Mouse (Mus musculus) testis, adult 10 weeks (tissue): Measurements from ENCODE around the gene Dok7. TPM values are rescaled to one million over a fixed set of nuclear protein-coding genes. Genes with fewer than 3 reads are reported as not detected.

ENCODE experiments used
- polyA plus RNA-seq: library from polyadenylated mRNA; stranded (reverse); fragments of 350-450 nt; fragmentation: Illumina TruSeq; extraction: RNeasy Lipid Tissue Mini Kit (QIAGEN cat#74804); gene quantifications from one replicate; pipeline ENCODE4 v1.2.3, GENCODE M21; 2014; ENCODE audit warnings: low read depth, low replicate concordance

Dok7 gene
- polyA plus RNA-seq, result 0.27 TPM

GRCm38 (mm10) chr5:35056604-35057432, at the start of gene Dok7:
Gene Dok7, plus strand, starts transcription at chr5:35056766.

GRCm38 (mm10) chr5:35041268-35041829, 15.2 kb upstream of the Dok7 start, which contains the start of gene Hgfac:
Gene Hgfac, plus strand, starts transcription at chr5:35041509.

GRCm38 (mm10) chr5:35104960-35105921, 48.7 kb downstream of the Dok7 start, which contains the start of gene Lrpap1:
Gene Lrpap1, minus strand, starts transcription at chr5:35105766.

Other genes with a start within 250 kb of the Dok7 start
- gene Msantd1, start 148.8 kb upstream of the Dok7 start, polyA plus RNA-seq, result 0.21 TPM
- gene Rgs12, start 107.3 kb upstream of the Dok7 start, polyA plus RNA-seq, result 45.3 TPM
- gene Hgfac, start 15.3 kb upstream of the Dok7 start, polyA plus RNA-seq, result not detected
- gene Lrpap1, start 49.0 kb downstream of the Dok7 start, polyA plus RNA-seq, result 14.7 TPM
- not detected for gene Adra2c, start 221.6 kb downstream of the Dok7 start, polyA plus RNA-seq